Mouse (Mus musculus): ENCODE results near the gene 9930021J03Rik. TPM values are rescaled to one million over a fixed set of nuclear protein-coding genes. Genes with fewer than 3 reads are reported as not detected.
A peak's percentile ranks its signal among the peaks of the same experiment; 100 is the strongest.

The 9930021J03Rik gene
- total RNA-seq, 2 experiments from 2014 or later = 11.8 to 14.4 TPM

DNA sequence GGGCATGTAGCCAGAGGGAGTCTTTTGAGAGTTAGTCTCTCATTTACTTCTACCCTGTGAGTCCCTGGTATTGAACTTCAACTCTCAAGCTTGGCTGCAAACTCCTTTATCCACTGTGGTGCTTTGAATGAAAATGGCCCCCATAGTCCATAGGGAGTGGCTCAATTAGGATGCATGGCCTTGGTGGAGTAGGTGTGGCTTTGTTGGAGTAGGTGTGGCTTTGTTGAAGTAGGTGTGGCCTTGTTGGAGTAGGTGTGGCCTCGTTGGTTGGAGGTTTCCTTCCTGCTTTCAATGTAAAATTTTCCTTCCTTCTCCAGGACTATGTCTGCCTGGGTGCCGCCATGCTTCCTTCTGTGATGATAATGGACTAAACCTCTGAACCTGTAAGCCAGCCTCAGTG is 25.1 kb upstream of the 9930021J03Rik start:
- Histone ChIP-seq H3K4me3 (no peak overlapping the region), H3K27ac (no peak overlapping the region)
- no peak for TF ChIP-seq CTCF (IDR thresholded peaks at IDR 0.05)
- intact Hi-C loops (cut with DNase I) = no loop called here
- DNase-seq = no peak

DNA sequence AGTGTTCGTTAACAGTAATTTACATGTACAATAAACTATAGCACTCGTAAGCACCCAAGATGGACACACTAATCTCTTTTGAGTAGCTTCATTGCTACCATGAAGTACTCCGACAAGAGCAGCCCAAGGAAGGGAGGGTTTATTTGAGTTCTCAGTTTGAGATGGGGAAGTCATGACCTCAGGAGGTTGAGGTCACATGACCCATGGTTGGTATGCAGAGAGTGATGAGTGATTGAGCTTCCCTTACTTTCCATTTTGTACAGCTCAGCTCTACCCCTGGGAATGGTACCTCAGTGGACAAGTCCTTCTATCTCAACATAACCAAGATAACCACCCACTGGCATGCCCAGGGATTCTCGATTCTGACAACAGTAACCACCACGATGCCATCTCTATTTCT is 22.8 kb upstream of the 9930021J03Rik start:
- no peak for TF ChIP-seq CTCF (IDR thresholded peaks at IDR 0.05)

DNA sequence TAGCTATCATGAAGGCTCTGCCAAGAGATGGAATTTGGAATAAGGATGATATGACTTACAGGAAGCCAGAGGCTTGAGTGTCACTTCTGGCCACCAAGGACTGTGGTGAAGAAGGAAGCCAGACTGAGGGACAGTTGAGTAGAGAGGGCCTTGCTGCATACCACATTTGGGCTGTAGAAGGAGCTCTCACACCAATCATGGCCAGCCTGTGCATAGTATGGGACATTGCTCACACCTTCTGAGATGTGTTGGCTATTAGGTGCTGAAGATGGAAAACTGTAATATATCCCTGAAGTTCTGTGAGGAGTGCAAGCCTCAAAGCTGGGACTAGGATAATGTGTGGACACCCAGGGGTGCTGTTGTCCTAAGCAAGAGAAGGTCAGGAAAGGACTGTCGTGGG is 20.9 kb upstream of the 9930021J03Rik start:
- TF ChIP-seq CTCF (IDR thresholded peaks at IDR 0.05) = peak; percentile 58
- Histone ChIP-seq H3K27ac (no peak overlapping the region), H3K4me3 (no peak overlapping the region)
- intact Hi-C loops (cut with DNase I) = no loop called here
- peak; percentile 28 for DNase-seq

More for the DNA sequence above, 22.8 kb upstream of the 9930021J03Rik start:
- Histone ChIP-seq H3K27ac (no peak overlapping the region), H3K4me3 (no peak overlapping the region)
- intact Hi-C loops (cut with DNase I) = no loop called here
- DNase-seq = no peak

DNA sequence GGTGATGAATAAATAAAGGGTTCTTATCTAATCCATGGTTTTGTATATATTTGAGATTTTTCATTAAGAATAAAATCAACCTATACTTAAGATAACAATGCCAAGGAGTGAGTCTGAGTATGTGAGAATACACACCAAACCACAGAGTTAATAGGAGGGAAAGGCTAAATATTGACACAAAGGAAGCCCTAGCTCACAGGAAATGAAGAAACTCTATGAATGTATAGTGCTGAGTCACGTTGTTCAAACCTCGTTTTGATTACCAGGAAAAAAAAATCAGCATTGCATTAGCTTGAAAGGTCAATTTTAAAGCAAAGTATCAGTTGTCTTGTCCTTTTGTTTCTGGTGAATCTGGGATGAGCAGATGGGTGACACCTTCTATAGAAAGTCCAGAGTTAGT is 19.2 kb upstream of the 9930021J03Rik start:
- H3K27ac ChIP-seq = no peak overlapping the region
- intact Hi-C loops (cut with DNase I) = loop anchor here (2.0 kb wide), 1 partner anchor 154 kb away; no protein-coding TSS in a partner anchor
- H3K4me3 ChIP-seq = no peak overlapping the region
- TF ChIP-seq CTCF (IDR thresholded peaks at IDR 0.05) = no peak
- DNase-seq = no peak

DNA sequence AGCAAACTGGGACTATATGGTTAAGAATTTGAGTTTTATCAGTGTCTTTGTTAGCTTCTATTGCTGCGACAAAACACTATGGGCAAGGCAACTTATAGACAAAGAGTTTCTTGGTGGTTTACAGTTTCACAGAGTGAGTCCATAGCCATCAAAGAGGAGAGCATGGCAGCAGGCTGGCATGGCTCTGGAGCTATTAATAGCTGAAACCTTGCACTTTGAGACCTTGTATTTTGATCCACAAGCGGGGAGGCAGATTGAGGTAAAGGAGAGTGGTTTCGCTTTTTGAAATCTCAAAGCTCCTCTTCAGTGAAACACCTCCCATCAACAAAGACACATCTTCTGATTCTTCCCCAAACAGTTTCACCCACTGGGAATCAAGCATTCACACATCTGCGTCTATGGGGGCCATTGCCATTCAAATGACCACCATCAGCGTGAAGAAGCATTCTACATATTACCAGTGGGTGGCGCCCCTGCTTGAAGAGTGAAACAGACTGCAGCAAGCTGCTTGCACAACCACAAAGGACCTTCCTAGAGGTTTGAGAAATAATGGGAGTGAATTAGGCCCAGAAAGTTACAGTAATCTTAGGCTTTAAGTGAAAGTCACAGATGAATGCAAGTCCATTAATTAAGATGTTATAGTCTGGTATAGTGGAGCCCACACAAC is 18.4 kb upstream of the 9930021J03Rik start:
- Histone ChIP-seq H3K27ac (no peak overlapping the region), H3K4me3 (no peak overlapping the region; the same call in 1 of the 2 replicates)
- TF ChIP-seq CTCF (IDR thresholded peaks at IDR 0.05) = peak; percentile 83
- intact Hi-C loops (cut with DNase I) = loop anchor here (2.0 to 5.0 kb wide), 2 partner anchors 155 to 383 kb away; no protein-coding TSS in a partner anchor
- peak; percentile 60 for DNase-seq

DNA sequence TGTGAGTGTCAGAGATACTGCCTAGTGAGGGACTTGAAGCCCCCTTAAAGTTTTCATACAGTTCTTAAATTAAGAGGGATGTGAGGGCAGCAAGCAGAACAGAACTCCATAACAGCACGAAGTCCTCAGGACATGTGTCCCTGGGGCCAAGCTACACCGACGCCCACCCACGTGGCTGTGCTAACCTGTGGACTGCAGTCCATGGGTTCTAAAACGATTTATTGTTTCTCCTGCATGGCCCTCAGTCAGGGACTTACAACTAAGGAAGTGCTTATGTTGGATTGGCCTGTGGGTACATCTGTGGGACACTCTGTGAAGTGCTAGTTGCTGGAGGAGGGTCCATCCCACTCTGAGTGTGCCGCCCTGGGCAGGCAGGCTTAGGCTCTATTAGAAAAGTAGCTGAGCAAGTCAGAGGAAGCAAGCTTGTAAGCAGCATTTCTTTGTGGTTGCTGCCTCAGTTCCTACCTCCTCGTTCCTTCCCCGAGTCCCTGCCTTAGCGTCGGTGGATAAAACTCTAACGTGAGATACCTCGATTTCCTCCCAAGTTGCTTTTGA is 17.7 kb upstream of the 9930021J03Rik start:
- no peak overlapping the region for H3K4me3 ChIP-seq
- no peak for DNase-seq
- TF ChIP-seq CTCF (IDR thresholded peaks at IDR 0.05) = no peak

DNA sequence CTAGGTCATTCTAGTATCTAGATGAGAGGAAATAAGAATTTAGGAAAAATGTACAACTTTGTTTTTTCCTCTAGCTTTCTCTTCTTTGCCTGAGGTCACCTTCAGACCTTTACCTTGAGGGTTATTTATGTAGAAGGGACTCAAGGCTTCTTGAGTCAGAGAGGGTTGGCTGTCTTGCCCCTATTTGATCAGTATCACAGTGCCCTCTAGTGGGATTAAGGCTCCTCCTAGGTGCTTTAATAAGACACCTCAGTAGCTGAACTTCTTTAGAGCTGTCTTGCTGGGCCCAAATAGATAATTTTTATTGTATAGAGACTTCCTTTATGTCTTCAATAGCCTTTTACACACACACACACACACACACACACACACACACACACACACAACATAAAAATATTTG is 15.2 kb upstream of the 9930021J03Rik start:
- TF ChIP-seq CTCF (IDR thresholded peaks at IDR 0.05) = peak; percentile 72
- Histone ChIP-seq H3K27ac (no peak overlapping the region), H3K4me3 (no peak overlapping the region)
- intact Hi-C loops (cut with DNase I) = loop anchor here (2.0 to 5.0 kb wide), 2 partner anchors 136 to 386 kb away; no protein-coding TSS in a partner anchor
- DNase-seq = no peak

More for the DNA sequence above, 17.7 kb upstream of the 9930021J03Rik start:
- H3K27ac ChIP-seq = no peak overlapping the region
- intact Hi-C loops (cut with DNase I) = loop anchor here (2.0 to 5.0 kb wide), 2 partner anchors 155 to 384 kb away; no protein-coding TSS in a partner anchor

DNA sequence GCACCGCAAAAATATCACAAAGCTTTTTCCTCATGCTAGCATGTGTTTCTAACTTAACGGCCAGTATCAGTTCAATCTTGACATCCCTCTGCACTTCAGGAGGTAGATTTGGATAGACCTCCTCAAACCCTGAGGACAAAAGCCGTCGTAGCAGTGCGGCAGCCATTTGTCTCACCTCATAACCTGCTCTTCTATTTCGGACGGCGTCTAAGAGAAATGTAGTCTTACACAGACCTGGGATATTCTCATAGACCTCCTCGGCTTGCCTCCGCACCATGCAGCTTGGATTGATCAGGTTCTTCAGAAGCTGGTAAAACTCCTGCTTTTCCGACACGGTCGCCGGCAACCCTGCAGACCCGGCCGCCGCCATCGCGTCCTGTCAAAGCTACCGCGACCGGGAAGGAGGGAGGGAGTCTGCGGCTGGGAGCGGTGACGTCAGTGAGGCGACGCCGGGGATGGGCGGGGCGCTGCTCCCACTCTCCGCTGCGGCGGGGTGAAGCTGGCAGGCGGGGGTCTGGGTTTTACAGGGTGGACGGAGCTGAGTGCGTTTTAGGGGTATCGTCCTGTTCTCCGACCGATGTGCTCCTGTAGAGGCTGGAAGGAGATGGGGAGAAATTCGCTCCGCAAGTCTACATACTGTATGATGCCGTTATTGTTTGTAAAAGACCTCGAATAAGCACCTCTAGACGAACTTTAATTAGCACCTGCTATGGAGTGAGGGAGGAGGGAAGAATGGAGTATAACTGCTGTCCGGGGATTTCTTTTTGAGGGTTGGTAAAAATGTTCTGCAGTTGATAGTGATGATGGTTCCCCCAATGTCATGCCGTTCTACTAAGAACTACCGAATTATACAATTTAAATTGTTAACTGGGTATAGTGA is 7.0 kb upstream of the 9930021J03Rik start, which contains the start of gene Ranbp6:
Ranbp6 (minus strand) TSS at position 394 of the 880 bp plus-strand sequence.
- Histone ChIP-seq H3K4me3 (peak within 1 kb of the TSS; percentile 90), H3K27ac (peak within 1 kb of the TSS; percentile 95)
- peak; percentile 95 for DNase-seq
- no peak for TF ChIP-seq CTCF (IDR thresholded peaks at IDR 0.05)
- intact Hi-C loops (cut with DNase I) = loop anchor here (5.0 kb wide), 1 partner anchor 219 kb away; the partner anchor contains the start of gene Uhrf2

DNA sequence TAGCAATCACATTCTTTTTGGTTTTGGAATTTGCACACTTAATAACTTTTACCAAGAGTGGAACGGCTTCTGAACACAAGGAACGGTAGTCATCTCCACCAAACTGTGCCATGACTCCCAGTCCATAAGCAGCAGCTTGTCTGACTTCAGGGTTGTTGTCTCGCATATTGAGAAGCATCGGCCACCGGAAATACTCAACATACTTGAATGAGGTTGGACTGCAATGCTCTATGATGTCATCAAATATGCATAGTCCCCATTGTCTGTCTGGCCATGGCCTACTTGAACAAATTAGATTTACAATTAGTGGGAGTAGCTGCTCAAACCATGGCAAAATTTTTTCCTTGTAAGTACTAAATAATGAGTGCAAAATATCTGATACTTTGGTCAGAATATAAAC is 4.2 kb upstream of the 9930021J03Rik start:
- DNase-seq = no peak
- intact Hi-C loops (cut with DNase I) = loop anchor here (5.0 kb wide), 1 partner anchor 222 kb away; the partner anchor contains the start of gene Uhrf2
- TF ChIP-seq CTCF (IDR thresholded peaks at IDR 0.05) = no peak
- Histone ChIP-seq H3K27ac (no peak overlapping the region), H3K4me3 (no peak overlapping the region)

DNA sequence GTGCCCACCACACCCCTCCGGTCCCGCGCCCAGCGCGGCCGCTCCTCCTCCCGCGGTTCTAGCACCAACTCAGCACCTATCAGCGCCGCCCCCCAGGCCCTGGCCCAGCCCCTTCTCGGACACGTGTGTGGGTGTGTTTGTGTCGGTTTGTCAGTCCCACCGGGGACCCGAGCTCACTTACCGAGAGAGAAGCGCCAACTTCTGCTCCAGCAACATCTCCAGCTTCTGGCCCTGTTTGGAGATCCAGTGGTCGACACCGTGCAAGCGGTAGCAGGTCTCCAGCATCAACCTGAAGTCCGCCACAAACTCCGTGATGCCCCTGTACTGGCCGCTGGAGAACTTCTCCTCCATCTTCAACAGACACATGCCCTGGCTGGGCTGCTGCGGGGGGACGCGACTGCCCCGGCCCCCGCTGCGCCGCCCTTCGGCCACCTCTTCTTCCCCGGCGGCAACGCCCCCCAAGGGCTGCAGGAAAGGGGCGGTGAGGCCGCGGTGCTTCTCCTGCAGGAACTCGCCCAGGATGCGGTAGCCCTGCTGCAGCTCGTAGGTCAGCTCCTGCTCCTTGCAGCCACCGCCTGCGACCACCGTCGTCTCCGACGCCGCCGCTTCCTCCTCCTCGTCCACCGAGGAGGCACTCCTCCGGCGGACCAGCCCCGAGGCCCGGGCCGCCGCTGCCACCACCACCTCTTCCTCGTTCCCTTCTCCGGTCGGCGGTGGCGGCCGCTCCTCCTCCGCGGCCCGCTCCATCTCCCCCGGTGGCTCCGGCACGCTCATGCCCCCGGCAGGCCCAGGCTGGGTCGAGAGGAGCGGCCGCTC is 480 bp downstream of the 9930021J03Rik start:
- no peak for TF ChIP-seq CTCF (IDR thresholded peaks at IDR 0.05)
- Histone ChIP-seq H3K4me3 (peak overlapping the region; percentile 95), H3K27ac (peak overlapping the region; percentile 95)
- intact Hi-C loops (cut with DNase I) = no loop called here
- peak; percentile 76 for DNase-seq

DNA sequence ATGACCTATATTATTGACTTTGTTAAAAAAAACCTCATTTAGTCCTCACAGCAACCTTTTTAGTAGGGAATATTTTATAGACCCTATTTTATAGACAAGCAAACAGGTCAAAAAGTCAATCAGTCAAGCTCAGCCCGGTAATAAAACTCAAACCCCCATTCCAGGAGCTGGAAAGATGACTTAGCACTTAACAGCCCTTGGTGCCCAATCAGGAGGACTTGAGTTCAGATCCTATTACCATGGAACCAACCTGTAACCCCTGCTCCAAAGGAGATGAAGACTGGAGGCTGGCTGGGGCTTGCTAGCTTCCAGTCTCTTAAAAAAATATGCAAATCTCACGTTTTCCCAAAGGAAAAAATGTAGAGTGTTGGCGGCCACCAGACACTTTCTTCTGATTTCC is 1.8 kb downstream of the 9930021J03Rik start:
- intact Hi-C loops (cut with DNase I) = no loop called here
- H3K27ac ChIP-seq = no peak overlapping the region; the same call in 1 of the 2 replicates
- no peak for TF ChIP-seq CTCF (IDR thresholded peaks at IDR 0.05)
- H3K4me3 ChIP-seq = peak overlapping the region; percentile 95
- DNase-seq = no peak

DNA sequence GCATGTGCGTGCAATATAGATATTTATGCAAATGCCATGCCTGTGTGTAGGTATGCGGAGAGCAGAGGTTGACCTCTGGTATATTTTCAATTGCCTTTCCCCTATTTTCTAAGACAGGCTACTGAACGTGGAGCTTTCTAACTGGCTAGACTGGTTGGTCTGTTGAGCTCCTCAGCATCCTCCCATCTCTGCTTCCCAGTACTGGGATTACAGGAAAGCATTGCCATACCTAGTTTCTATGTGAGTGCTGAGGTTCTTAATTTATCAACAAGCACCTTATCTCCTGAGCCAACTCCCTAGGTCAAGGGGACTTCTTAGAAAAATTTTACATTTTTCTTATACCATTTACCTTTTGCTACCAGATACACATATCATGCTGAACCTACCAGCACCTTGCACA is 8.4 kb downstream of the 9930021J03Rik start:
- no peak for TF ChIP-seq CTCF (IDR thresholded peaks at IDR 0.05)
- Histone ChIP-seq H3K4me3 (no peak overlapping the region), H3K27ac (no peak overlapping the region)
- intact Hi-C loops (cut with DNase I) = no loop called here
- DNase-seq = no peak
